Mouse (Mus musculus) erythroblast, embryonic 14.5 days (primary cell): Measurements from ENCODE around the gene Calml4.

Experiments
- GATA1 ChIP-seq: IDR thresholded peaks from 2 replicates; pipeline ENCODE4 v1.6.1; 2012; ENCODE audit warnings: low read length, inconsistent platforms, mixed read lengths
- TAL1 ChIP-seq: IDR thresholded peaks from 3 replicates; pipeline ENCODE4 v1.6.1; 2012; ENCODE audit warnings: low read length, inconsistent platforms, mixed read lengths

GRCm38 (mm10) chr9:62905039-62905438, 47.2 kb downstream of the Calml4 start:
- TF ChIP-seq TAL1: no peak
- no peak for TF ChIP-seq GATA1
